Mouse (Mus musculus) left cerebral cortex, postnatal 10 days (tissue): ENCODE data around the gene Khdc1b. TPM values are rescaled to one million over a fixed set of nuclear protein-coding genes. Genes with fewer than 3 reads are reported as not detected.
"Not testable (repeated sequence)": the region's sequence is repeated elsewhere in the genome, so short reads cannot be mapped to it uniquely, and the experiment has no call there.

Source experiments
- DNase-seq, 2 experiments: peaks; one replicate each; pipeline ENCODE4 v3.0.0; 2021 to 2022; ENCODE audit warnings: low spot score in 2 of 2, mixed read lengths in 1 of 2; ENCODE audit errors: extremely low spot score in 1 of 2
- intact Hi-C: fragments of 180-260 bp; cut with DNase I; formaldehyde crosslinking; loops from one replicate; pipeline ENCODE4 v1.15.1; 2025
- total RNA-seq, 2 experiments: library from RNA; stranded (reverse); gene quantifications; 2 replicates each; pipeline ENCODE4 v1.2.3; 2021

Gene Khdc1b
- total RNA-seq, result not detected

GRCm38 (mm10) chr1:21383256-21383655 is at the start of gene Khdc1b:
Khdc1b (plus strand) TSS chr1:21383556.
- DNase-seq, result no peak
- intact Hi-C loops, result no loop called here

GRCm38 (mm10) chr1:21335836-21336235 is 47.5 kb upstream of the Khdc1b start:
- intact Hi-C loops, result no loop called here

GRCm38 (mm10) chr1:21340745-21341144 is 42.6 kb upstream of the Khdc1b start:
- DNase-seq, result no peak
- intact Hi-C loops, result loop anchor here (5.0 kb wide), 1 partner anchor 123 kb away; the partner anchor contains the start of gene Tmem14a

More at GRCm38 (mm10) chr1:21335836-21336235, 47.5 kb upstream of the Khdc1b start:
- no peak for DNase-seq

- intact Hi-C loops, result loop anchor here (5.0 kb wide), 1 partner anchor 127 kb away; the partner anchor contains the start of gene Tmem14a
- peak; percentile 44 to 48 for DNase-seq
These were observed 39.1 kb upstream of the Khdc1b start for GRCm38 (mm10) chr1:21344253-21344652.

- DNase-seq, result not testable (repeated sequence)
- intact Hi-C loops, result loop anchor here (5.0 kb wide), 1 partner anchor 127 kb away; the partner anchor contains the start of gene Tmem14a
These were observed 38.6 kb upstream of the Khdc1b start for GRCm38 (mm10) chr1:21344752-21345151.

- DNase-seq, result no peak
These were observed 34.0 kb upstream of the Khdc1b start, which contains the start of gene Khdc1a for GRCm38 (mm10) chr1:21349341-21349740. Khdc1a (plus strand) TSS chr1:21349641.

GRCm38 (mm10) chr1:21368031-21368430 is 15.3 kb upstream of the Khdc1b start, which contains the start of gene Khdc1c:
Khdc1c (plus strand) TSS chr1:21368331.
- intact Hi-C loops, DNase-seq: not testable (repeated sequence)

More at GRCm38 (mm10) chr1:21349341-21349740, 34.0 kb upstream of the Khdc1b start, which contains the start of gene Khdc1a:
- intact Hi-C loops, result no loop called here

- intact Hi-C loops, result no loop called here
- DNase-seq, result no peak
These were observed 7.8 kb downstream of the Khdc1b start for GRCm38 (mm10) chr1:21391138-21391671.

- DNase-seq, result no peak
- intact Hi-C loops, result no loop called here
These were observed 19.4 kb downstream of the Khdc1b start for GRCm38 (mm10) chr1:21402804-21403203.

- no peak for DNase-seq
- intact Hi-C loops, result no loop called here
These were observed 23.9 kb downstream of the Khdc1b start for GRCm38 (mm10) chr1:21407266-21407665.

GRCm38 (mm10) chr1:21411331-21412196 is 28.2 kb downstream of the Khdc1b start:
- DNase-seq, result peak; percentile 74 to 81
- intact Hi-C loops, result loop anchor here (2.0 to 5.0 kb wide), 2 partner anchors 551 to 857 kb away; partner anchors contain the start of gene Kcnq5

GRCm38 (mm10) chr1:21412197-21412555 is 28.8 kb downstream of the Khdc1b start:
- DNase-seq, result no peak
- intact Hi-C loops, result loop anchor here (5.0 kb wide), 1 partner anchor 550 kb away; the partner anchor contains the start of gene Kcnq5

- intact Hi-C loops, result no loop called here
- DNase-seq, result peak; percentile 12 to 25
These were observed 36.0 kb downstream of the Khdc1b start for GRCm38 (mm10) chr1:21419370-21419769.

GRCm38 (mm10) chr1:21425654-21426053 is 42.3 kb downstream of the Khdc1b start:
- no peak for DNase-seq
- intact Hi-C loops, result no loop called here

- no peak for DNase-seq
- intact Hi-C loops, result no loop called here
These were observed 44.7 kb downstream of the Khdc1b start for GRCm38 (mm10) chr1:21428079-21428478.

GRCm38 (mm10) chr1:21431666-21432065 is 48.3 kb downstream of the Khdc1b start:
- no peak for DNase-seq
- intact Hi-C loops, result no loop called here

GRCm38 (mm10) chr1:21434853-21435252 is 51.5 kb downstream of the Khdc1b start:
- intact Hi-C loops, result no loop called here
- DNase-seq, result no peak
